Mouse (Mus musculus): Measurements from ENCODE around the gene 1700012A03Rik. TPM values are rescaled to one million over a fixed set of nuclear protein-coding genes. Genes with fewer than 3 reads are reported as not detected.

1700012A03Rik gene
- polyA plus RNA-seq, 1 experiment = not detected

- WGBS = 69% methylated on average over 10 of the region's 10 CpGs
- no peak for TF ChIP-seq CTCF (IDR thresholded peaks at IDR 0.05; ENCODE audit: control insufficient read depth, insufficient read depth, low read length)
- TF ChIP-seq POLR2A (IDR thresholded peaks at IDR 0.05; ENCODE audit: borderline replicate concordance, control insufficient read depth, low read depth, low read length) = no peak
- no peak overlapping the region for H3K27ac ChIP-seq (ENCODE audit: control insufficient read depth, insufficient read depth, low read depth, low read length, poor library complexity)
Measured at GRCm38 (mm10) chr6:32021853-32022536, 28.1 kb upstream of the 1700012A03Rik start.

GRCm38 (mm10) chr6:32022537-32022869 is 27.5 kb upstream of the 1700012A03Rik start:
- H3K4me1 ChIP-seq (ENCODE audit: control insufficient read depth, insufficient read depth, low read length) = no peaks in the 10 kb centered on the region
- TF ChIP-seq CTCF (IDR thresholded peaks at IDR 0.05; ENCODE audit: control insufficient read depth, insufficient read depth, low read length) (no peak), POLR2A (IDR thresholded peaks at IDR 0.05; ENCODE audit: borderline replicate concordance, control insufficient read depth, low read depth, low read length) (no peak)
- no peak overlapping the region for H3K27ac ChIP-seq (ENCODE audit: control insufficient read depth, insufficient read depth, low read depth, low read length, poor library complexity)
- WGBS = 31% methylated on average over 1 of the region's 1 CpGs
- no peak overlapping the region for H3K4me3 ChIP-seq (replicated peaks; ENCODE audit: control insufficient read depth, low read depth, low read length)

More at GRCm38 (mm10) chr6:32021853-32022536, 28.1 kb upstream of the 1700012A03Rik start:
- Histone ChIP-seq H3K4me3 (replicated peaks; ENCODE audit: control insufficient read depth, low read depth, low read length) (no peak overlapping the region), H3K4me1 (ENCODE audit: control insufficient read depth, insufficient read depth, low read length) (no peaks in the 10 kb centered on the region)

GRCm38 (mm10) chr6:32028228-32029009 is 21.6 kb upstream of the 1700012A03Rik start:
- WGBS = 25% methylated on average over 3 of the region's 3 CpGs
- Histone ChIP-seq H3K4me3 (replicated peaks; ENCODE audit: control insufficient read depth, low read depth, low read length) (no peak overlapping the region), H3K27ac (ENCODE audit: control insufficient read depth, insufficient read depth, low read depth, low read length, poor library complexity) (no peak overlapping the region), H3K4me1 (ENCODE audit: control insufficient read depth, insufficient read depth, low read length) (no peaks in the 10 kb centered on the region)
- TF ChIP-seq CTCF (IDR thresholded peaks at IDR 0.05; ENCODE audit: control insufficient read depth, insufficient read depth, low read length) (no peak), POLR2A (IDR thresholded peaks at IDR 0.05; ENCODE audit: borderline replicate concordance, control insufficient read depth, low read depth, low read length) (no peak)

GRCm38 (mm10) chr6:32034226-32034625 is 15.8 kb upstream of the 1700012A03Rik start:
- TF ChIP-seq CTCF (IDR thresholded peaks at IDR 0.05; ENCODE audit: control insufficient read depth, insufficient read depth, low read length) (no peak), POLR2A (IDR thresholded peaks at IDR 0.05; ENCODE audit: borderline replicate concordance, control insufficient read depth, low read depth, low read length) (no peak)
- H3K4me1 ChIP-seq (ENCODE audit: control insufficient read depth, insufficient read depth, low read length) = no peaks in the 10 kb centered on the region
- WGBS = 73% methylated on average over 2 of the region's 2 CpGs
- H3K27ac ChIP-seq (ENCODE audit: control insufficient read depth, insufficient read depth, low read depth, low read length, poor library complexity) = no peak overlapping the region
- H3K4me3 ChIP-seq (replicated peaks; ENCODE audit: control insufficient read depth, low read depth, low read length) = no peak overlapping the region

- no peak for TF ChIP-seq CTCF (IDR thresholded peaks at IDR 0.05; ENCODE audit: control insufficient read depth, insufficient read depth, low read length)
- TF ChIP-seq POLR2A (IDR thresholded peaks at IDR 0.05; ENCODE audit: borderline replicate concordance, control insufficient read depth, low read depth, low read length) = no peak
- Histone ChIP-seq H3K4me1 (ENCODE audit: control insufficient read depth, insufficient read depth, low read length) (no peaks in the 10 kb centered on the region), H3K4me3 (replicated peaks; ENCODE audit: control insufficient read depth, low read depth, low read length) (no peak overlapping the region), H3K27ac (ENCODE audit: control insufficient read depth, insufficient read depth, low read depth, low read length, poor library complexity) (no peak overlapping the region)
Measured at GRCm38 (mm10) chr6:32045344-32045743, 4.7 kb upstream of the 1700012A03Rik start.

GRCm38 (mm10) chr6:32049256-32049950 is 643 bp upstream of the 1700012A03Rik start:
- H3K4me3 ChIP-seq (replicated peaks; ENCODE audit: control insufficient read depth, low read depth, low read length) = no peak overlapping the region
- H3K4me1 ChIP-seq (ENCODE audit: control insufficient read depth, insufficient read depth, low read length) = no peaks in the 10 kb centered on the region
- no peak for TF ChIP-seq CTCF (IDR thresholded peaks at IDR 0.05; ENCODE audit: control insufficient read depth, insufficient read depth, low read length)
- no peak overlapping the region for H3K27ac ChIP-seq (ENCODE audit: control insufficient read depth, insufficient read depth, low read depth, low read length, poor library complexity)
- 74% methylated on average over 4 of the region's 4 CpGs for WGBS

GRCm38 (mm10) chr6:32052135-32052915 is 2.3 kb downstream of the 1700012A03Rik start:
- H3K4me3 ChIP-seq (replicated peaks; ENCODE audit: control insufficient read depth, low read depth, low read length) = no peak overlapping the region
- H3K4me1 ChIP-seq (ENCODE audit: control insufficient read depth, insufficient read depth, low read length) = no peaks in the 10 kb centered on the region
- no peak overlapping the region for H3K27ac ChIP-seq (ENCODE audit: control insufficient read depth, insufficient read depth, low read depth, low read length, poor library complexity)
- WGBS = 76% methylated on average over 6 of the region's 6 CpGs
- TF ChIP-seq CTCF (IDR thresholded peaks at IDR 0.05; ENCODE audit: control insufficient read depth, insufficient read depth, low read length) = no peak
- TF ChIP-seq POLR2A (IDR thresholded peaks at IDR 0.05; ENCODE audit: borderline replicate concordance, control insufficient read depth, low read depth, low read length) = no peak

GRCm38 (mm10) chr6:32056525-32056924 is 6.5 kb downstream of the 1700012A03Rik start:
- 53% methylated on average over 2 of the region's 2 CpGs for WGBS
- H3K4me3 ChIP-seq (replicated peaks; ENCODE audit: control insufficient read depth, low read depth, low read length) = no peak overlapping the region
- TF ChIP-seq POLR2A (IDR thresholded peaks at IDR 0.05; ENCODE audit: borderline replicate concordance, control insufficient read depth, low read depth, low read length) (no peak), CTCF (IDR thresholded peaks at IDR 0.05; ENCODE audit: control insufficient read depth, insufficient read depth, low read length) (no peak)
- no peak overlapping the region for H3K27ac ChIP-seq (ENCODE audit: control insufficient read depth, insufficient read depth, low read depth, low read length, poor library complexity)
- H3K4me1 ChIP-seq (ENCODE audit: control insufficient read depth, insufficient read depth, low read length) = no peaks in the 10 kb centered on the region

Data from bone marrow, adult 2 months (tissue).